1 mouse cellular context compared by ENCODE assay signal in the genomic region with DNA sequence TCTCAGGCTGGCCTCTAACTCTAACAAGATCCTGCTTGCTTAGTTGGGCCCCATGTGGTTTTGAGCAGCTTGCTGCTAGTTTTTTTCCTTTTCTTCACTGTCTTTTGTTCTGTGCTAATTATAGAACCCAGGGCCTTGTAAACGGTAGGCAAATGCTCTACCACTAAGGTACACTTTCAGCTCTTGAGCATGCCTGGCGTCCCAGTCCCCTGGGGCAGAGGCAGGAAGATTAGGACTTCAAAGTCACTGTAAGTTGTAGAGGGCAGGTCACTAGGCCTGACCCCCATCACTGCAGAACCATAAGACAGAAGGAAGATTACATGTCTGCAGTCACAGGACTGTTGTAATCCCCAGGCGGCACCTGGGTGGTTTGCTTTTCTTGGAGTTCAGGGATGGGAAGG.
TF ChIP-seq lines count a peak whose summit lies in the region.

No protein-coding gene starts in this region.

TF ChIP-seq in CH12.LX, 34 proteins besides CTCF, POLR2A, EP300 and RAD21 (continued from another document):
- TF ChIP-seq CHD1 (IDR thresholded peaks at IDR 0.05; ENCODE audit: low read depth, low read length): peak; percentile 91; the same call in 1 of the 2 replicates
- no peak for TF ChIP-seq ZC3H11A (IDR thresholded peaks at IDR 0.05; ENCODE audit: low read depth, low read length)
- no peak for TF ChIP-seq SMC3 (IDR thresholded peaks at IDR 0.05; ENCODE audit: low read depth, low read length)
- TF ChIP-seq NRF1 (IDR thresholded peaks at IDR 0.05; ENCODE audit: low read depth, low read length): peak; percentile 73
- peak; percentile 67; the same call in 1 of the 2 replicates for TF ChIP-seq TCF12 (IDR thresholded peaks at IDR 0.05; ENCODE audit: low read depth, low read length)
- TF ChIP-seq USF2 (conservative IDR thresholded peaks at IDR 0.05; ENCODE audit: low read depth, low read length): no peak
- no peak for TF ChIP-seq ZKSCAN1 (IDR thresholded peaks at IDR 0.05; ENCODE audit: borderline replicate concordance, low read depth, low read length)
- TF ChIP-seq ZNF384 (IDR thresholded peaks at IDR 0.05; ENCODE audit: low read depth, low read length): peak; percentile 94
- no peak for TF ChIP-seq NELFE (IDR thresholded peaks at IDR 0.05; ENCODE audit: low read depth, low read length)
- no peak; the same call in 1 of the 2 replicates for TF ChIP-seq RCOR1 (conservative IDR thresholded peaks at IDR 0.05; ENCODE audit: low read depth, low read length)
- no peak for TF ChIP-seq TBP (conservative IDR thresholded peaks at IDR 0.05; ENCODE audit: low read depth, low read length)
- TF ChIP-seq MAZ (IDR thresholded peaks at IDR 0.05; ENCODE audit: low read depth, low read length): peak; percentile 68; the same call in 1 of the 2 replicates
- peak; percentile 66; the same call in 1 of the 2 replicates for TF ChIP-seq ETS1 (conservative IDR thresholded peaks at IDR 0.05; ENCODE audit: low read depth, low read length)
- TF ChIP-seq GABPA (IDR thresholded peaks at IDR 0.05; ENCODE audit: insufficient replicate concordance, low read depth, low read length): no peak
- TF ChIP-seq CHD2 (IDR thresholded peaks at IDR 0.05; ENCODE audit: low read length): peak; percentile 56; the same call in 1 of the 2 replicates
- no peak; the same call in 1 of the 2 replicates for TF ChIP-seq HCFC1 (IDR thresholded peaks at IDR 0.05; ENCODE audit: low read depth, low read length)
- TF ChIP-seq PAX5 (IDR thresholded peaks at IDR 0.05; ENCODE audit: low read length): no peak
- TF ChIP-seq MEF2A (IDR thresholded peaks at IDR 0.05; ENCODE audit: borderline replicate concordance, low read depth, low read length): peak; percentile 98
- peak; percentile 42; the same call in 1 of the 2 replicates for TF ChIP-seq MAFK (IDR thresholded peaks at IDR 0.05; ENCODE audit: insufficient replicate concordance, low read length)
TF ChIP-seq in CH12.LX: peak in this region for 15.
